Mouse (Mus musculus): Measurements from ENCODE around the gene Rpl37. TPM values are rescaled to one million over a fixed set of nuclear protein-coding genes. Genes with fewer than 3 reads are reported as not detected.
A peak's percentile ranks its signal among the peaks of the same experiment; 100 is the strongest.

Gene Rpl37
- polyA plus RNA-seq, 1 experiment: 831 TPM

DNA sequence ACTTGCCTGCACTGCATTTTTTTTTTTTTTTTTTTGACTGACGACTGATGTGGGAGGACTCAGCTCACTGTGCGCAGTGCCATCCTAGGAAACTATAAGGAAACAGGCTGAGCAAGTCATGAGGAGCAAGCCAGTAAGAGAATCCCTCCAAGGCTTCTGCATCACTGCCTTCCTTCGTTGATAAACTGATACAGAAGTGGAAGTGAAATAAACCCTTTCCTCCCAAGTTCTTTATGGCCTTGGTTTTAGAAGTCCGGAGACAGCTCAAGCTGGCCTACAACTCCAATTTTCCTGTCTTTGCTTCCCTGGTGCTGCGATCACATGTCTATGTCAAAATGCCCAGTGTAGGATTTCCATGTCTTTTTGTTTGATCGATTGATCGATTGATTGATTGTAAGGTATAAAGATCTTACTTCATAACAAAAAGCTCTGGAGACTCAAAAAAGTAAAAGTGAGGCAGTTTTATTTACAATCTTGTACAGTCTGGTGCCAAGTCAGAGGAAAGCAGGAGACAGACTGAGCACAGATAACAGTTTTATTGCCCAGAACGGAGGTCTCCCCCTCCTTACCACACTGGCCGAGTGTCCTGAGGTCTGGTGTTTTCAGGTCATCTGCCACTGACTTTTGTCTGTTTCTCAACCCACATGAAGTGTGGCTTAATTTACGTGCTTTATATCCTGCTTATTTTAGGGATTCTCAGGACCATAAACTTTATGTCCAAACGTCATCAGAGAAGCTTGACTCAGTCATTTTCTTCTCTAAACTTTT, 20.7 kb upstream of the Rpl37 start:
- no peaks in the 10 kb centered on the region for H3K36me3 ChIP-seq (ENCODE audit: control insufficient read depth, insufficient read depth, low read length)
- no peak for DNase-seq
- TF ChIP-seq POLR2A (IDR thresholded peaks at IDR 0.05; ENCODE audit: control insufficient read depth, extremely low read depth, insufficient read depth, low read length, poor library complexity): no peak
- no peak for TF ChIP-seq CTCF (IDR thresholded peaks at IDR 0.05; ENCODE audit: borderline replicate concordance, control insufficient read depth, extremely low read depth, insufficient read depth, low read length, poor library complexity)
- no peaks in the 10 kb centered on the region for H3K4me1 ChIP-seq (replicated peaks; ENCODE audit: control insufficient read depth, insufficient read depth, low read length)
- WGBS: 92% methylated on average over 11 of the region's 11 CpGs
- no peaks in the 10 kb centered on the region for H3K27me3 ChIP-seq (ENCODE audit: control insufficient read depth, insufficient read depth, low read length)
- H3K4me3 ChIP-seq (ENCODE audit: control insufficient read depth, insufficient read depth, low read length): no peak overlapping the region
- H3K27ac ChIP-seq (ENCODE audit: control insufficient read depth, insufficient read depth, low read length): no peak overlapping the region

DNA sequence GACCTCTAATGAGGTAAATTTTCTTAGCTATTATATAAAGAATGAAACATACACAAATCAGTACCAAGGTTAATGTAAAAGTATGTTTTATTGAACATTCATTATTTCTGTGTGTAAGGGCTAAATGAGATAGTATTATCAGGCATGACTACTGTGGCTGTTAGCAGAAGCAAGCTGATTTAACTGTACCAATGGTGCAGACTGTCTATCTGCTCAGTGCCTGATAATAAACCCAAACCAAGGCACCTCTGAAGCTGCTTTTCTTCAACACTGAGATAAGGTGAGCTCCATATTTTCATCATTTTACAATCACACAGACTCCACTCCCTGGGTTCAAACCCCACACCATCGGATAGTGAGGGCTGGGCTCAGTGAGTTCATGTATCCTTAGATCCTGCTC, 19.1 kb upstream of the Rpl37 start:
- 96% methylated on average over 1 of the region's 1 CpGs for WGBS

DNA sequence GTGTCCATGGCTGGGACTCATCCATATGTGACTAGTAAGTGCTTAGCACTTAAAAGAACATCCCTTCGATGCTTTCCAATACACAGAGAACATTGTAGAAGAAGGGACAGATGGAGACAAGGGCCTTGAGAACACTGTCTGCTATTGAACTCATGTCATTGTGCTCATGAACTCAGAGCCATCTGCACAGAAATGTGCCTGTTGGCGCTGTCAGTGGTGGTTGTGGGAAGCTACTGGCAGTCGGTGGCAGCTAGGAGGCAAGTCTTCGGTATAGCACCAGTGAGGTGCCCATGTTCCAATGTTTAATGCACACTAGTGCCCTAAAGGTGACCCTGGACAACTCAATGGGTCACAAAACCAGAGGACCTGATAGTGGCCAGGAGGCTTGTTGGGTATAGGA, 14.1 kb upstream of the Rpl37 start:
- TF ChIP-seq POLR2A (IDR thresholded peaks at IDR 0.05; ENCODE audit: control insufficient read depth, extremely low read depth, insufficient read depth, low read length, poor library complexity) (no peak), CTCF (IDR thresholded peaks at IDR 0.05; ENCODE audit: borderline replicate concordance, control insufficient read depth, extremely low read depth, insufficient read depth, low read length, poor library complexity) (no peak)
- no peak for DNase-seq
- no peaks in the 10 kb centered on the region for H3K4me1 ChIP-seq (replicated peaks; ENCODE audit: control insufficient read depth, insufficient read depth, low read length)
- H3K27me3 ChIP-seq (ENCODE audit: control insufficient read depth, insufficient read depth, low read length): no peaks in the 10 kb centered on the region
- 98% methylated on average over 4 of the region's 4 CpGs for WGBS
- H3K36me3 ChIP-seq (ENCODE audit: control insufficient read depth, insufficient read depth, low read length): no peaks in the 10 kb centered on the region
- no peak overlapping the region for H3K27ac ChIP-seq (ENCODE audit: control insufficient read depth, insufficient read depth, low read length)
- H3K4me3 ChIP-seq (ENCODE audit: control insufficient read depth, insufficient read depth, low read length): no peak overlapping the region

More for the DNA sequence above, 19.1 kb upstream of the Rpl37 start:
- Histone ChIP-seq H3K4me1 (replicated peaks; ENCODE audit: control insufficient read depth, insufficient read depth, low read length) (no peaks in the 10 kb centered on the region), H3K4me3 (ENCODE audit: control insufficient read depth, insufficient read depth, low read length) (no peak overlapping the region), H3K36me3 (ENCODE audit: control insufficient read depth, insufficient read depth, low read length) (no peaks in the 10 kb centered on the region), H3K27ac (ENCODE audit: control insufficient read depth, insufficient read depth, low read length) (no peak overlapping the region), H3K27me3 (ENCODE audit: control insufficient read depth, insufficient read depth, low read length) (no peaks in the 10 kb centered on the region)
- no peak for DNase-seq
- TF ChIP-seq CTCF (IDR thresholded peaks at IDR 0.05; ENCODE audit: borderline replicate concordance, control insufficient read depth, extremely low read depth, insufficient read depth, low read length, poor library complexity) (no peak), POLR2A (IDR thresholded peaks at IDR 0.05; ENCODE audit: control insufficient read depth, extremely low read depth, insufficient read depth, low read length, poor library complexity) (no peak)

DNA sequence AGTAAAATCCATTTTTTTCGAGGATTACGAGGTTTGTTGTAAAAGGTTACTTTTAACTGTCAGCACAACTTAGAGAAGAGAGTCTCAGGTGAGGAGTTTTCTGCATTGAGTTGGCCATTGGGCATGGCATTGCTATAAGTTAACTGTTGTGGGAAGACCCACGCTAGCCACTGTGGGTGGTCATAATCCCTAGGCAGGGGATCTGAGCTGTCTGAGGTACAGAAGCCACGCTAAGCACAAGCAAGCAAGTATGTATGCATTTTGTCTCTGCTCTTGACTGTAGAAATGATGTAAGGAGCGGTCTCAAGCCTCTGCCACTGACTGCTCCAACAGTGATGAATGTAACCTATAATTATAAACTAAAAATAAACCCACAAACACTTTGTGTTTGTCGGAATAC, 10.6 kb upstream of the Rpl37 start:
- DNase-seq: no peak
- H3K4me3 ChIP-seq (ENCODE audit: control insufficient read depth, insufficient read depth, low read length): no peak overlapping the region
- H3K27ac ChIP-seq (ENCODE audit: control insufficient read depth, insufficient read depth, low read length): no peak overlapping the region
- TF ChIP-seq CTCF (IDR thresholded peaks at IDR 0.05; ENCODE audit: borderline replicate concordance, control insufficient read depth, extremely low read depth, insufficient read depth, low read length, poor library complexity): no peak
- no peak for TF ChIP-seq POLR2A (IDR thresholded peaks at IDR 0.05; ENCODE audit: control insufficient read depth, extremely low read depth, insufficient read depth, low read length, poor library complexity)
- no peaks in the 10 kb centered on the region for H3K27me3 ChIP-seq (ENCODE audit: control insufficient read depth, insufficient read depth, low read length)
- WGBS: 89% methylated on average over 6 of the region's 6 CpGs
- H3K4me1 ChIP-seq (replicated peaks; ENCODE audit: control insufficient read depth, insufficient read depth, low read length): peaks cover 10% of the 10 kb centered on the region
- no peaks in the 10 kb centered on the region for H3K36me3 ChIP-seq (ENCODE audit: control insufficient read depth, insufficient read depth, low read length)

DNA sequence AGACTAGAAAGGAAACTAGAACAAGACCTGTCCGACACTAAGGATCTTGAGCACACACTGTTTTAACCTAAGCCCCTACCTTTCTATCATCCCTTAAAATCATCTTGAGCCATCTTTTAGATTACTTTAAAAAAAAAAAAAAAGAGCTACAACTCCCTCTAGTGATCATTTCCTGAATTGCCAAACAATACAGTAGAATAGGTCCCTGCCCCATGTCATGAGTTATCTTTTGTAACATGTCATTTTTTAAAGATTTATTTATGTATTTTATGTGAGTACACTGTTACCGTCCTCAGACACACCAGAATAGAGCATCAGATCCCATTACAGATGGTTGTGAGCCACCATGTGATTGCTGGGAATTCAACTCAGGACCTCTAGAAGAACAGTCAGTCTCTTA, 10.2 kb upstream of the Rpl37 start:
- WGBS: 42% methylated on average over 2 of the region's 2 CpGs
- Histone ChIP-seq H3K36me3 (ENCODE audit: control insufficient read depth, insufficient read depth, low read length) (no peaks in the 10 kb centered on the region), H3K27ac (ENCODE audit: control insufficient read depth, insufficient read depth, low read length) (no peak overlapping the region), H3K4me3 (ENCODE audit: control insufficient read depth, insufficient read depth, low read length) (no peak overlapping the region), H3K4me1 (replicated peaks; ENCODE audit: control insufficient read depth, insufficient read depth, low read length) (peaks cover 10% of the 10 kb centered on the region), H3K27me3 (ENCODE audit: control insufficient read depth, insufficient read depth, low read length) (no peaks in the 10 kb centered on the region)
- no peak for DNase-seq
- TF ChIP-seq CTCF (IDR thresholded peaks at IDR 0.05; ENCODE audit: borderline replicate concordance, control insufficient read depth, extremely low read depth, insufficient read depth, low read length, poor library complexity) (no peak), POLR2A (IDR thresholded peaks at IDR 0.05; ENCODE audit: control insufficient read depth, extremely low read depth, insufficient read depth, low read length, poor library complexity) (no peak)

DNA sequence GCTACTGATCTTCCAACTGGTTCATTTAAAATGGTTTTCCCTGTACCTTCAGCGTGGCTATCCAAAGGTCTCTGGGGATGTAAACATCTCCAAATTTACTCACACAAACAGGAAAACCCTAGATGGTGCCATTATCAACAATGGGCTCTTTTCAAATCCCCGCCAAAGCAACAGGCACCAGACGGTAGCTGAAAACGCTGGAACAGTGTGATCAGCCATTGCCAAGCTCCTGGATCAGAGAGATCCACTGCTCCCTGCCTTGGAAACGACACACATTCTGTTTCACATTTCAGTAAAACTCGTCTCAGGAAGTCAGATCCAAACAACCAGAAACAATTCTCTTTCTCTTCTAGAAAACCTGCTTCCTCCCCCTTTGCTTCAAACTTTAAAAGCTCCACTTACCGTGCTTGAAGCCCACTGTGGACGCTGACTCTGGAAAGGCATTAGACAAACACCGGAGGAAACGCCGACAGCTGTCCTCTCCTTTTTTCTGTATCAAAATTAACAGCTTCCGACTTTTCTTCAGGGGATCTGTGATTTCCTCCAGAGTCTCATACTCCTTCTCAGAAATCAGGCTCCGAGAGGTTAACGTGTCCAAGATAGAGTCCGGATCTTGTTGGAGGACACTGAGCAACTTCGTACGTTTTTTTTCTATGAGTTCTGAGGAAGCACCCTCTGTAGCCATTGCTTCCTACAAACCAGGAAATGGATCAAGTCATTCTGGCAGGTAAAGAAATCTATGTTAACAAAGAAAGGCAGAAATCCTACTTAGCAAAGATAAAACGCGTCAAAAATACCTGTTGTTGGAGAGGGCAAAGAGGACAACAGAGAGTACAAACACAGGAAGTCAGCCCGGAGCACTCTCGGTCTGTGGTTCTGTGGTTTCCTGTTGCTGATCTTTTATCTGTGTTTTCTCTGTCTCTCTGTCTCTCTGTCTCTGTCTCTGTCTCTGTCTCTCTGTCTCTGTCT, 8.5 kb upstream of the Rpl37 start, which contains the start of gene Card6:
Card6 (minus strand) TSS at position 854 of the 969 bp plus-strand sequence.
- Histone ChIP-seq H3K4me3 (ENCODE audit: control insufficient read depth, insufficient read depth, low read length) (peak within 1 kb of the TSS; percentile 45), H3K4me1 (replicated peaks; ENCODE audit: control insufficient read depth, insufficient read depth, low read length) (peaks cover 10% of the 10 kb centered on the region), H3K36me3 (ENCODE audit: control insufficient read depth, insufficient read depth, low read length) (no peaks in the 10 kb centered on the region), H3K27ac (ENCODE audit: control insufficient read depth, insufficient read depth, low read length) (peak within 1 kb of the TSS; percentile 77), H3K27me3 (ENCODE audit: control insufficient read depth, insufficient read depth, low read length) (no peaks in the 10 kb centered on the region)
- 3% methylated on average over 21 of the region's 21 CpGs for WGBS
- no peak for TF ChIP-seq CTCF (IDR thresholded peaks at IDR 0.05; ENCODE audit: borderline replicate concordance, control insufficient read depth, extremely low read depth, insufficient read depth, low read length, poor library complexity)
- TF ChIP-seq POLR2A (IDR thresholded peaks at IDR 0.05; ENCODE audit: control insufficient read depth, extremely low read depth, insufficient read depth, low read length, poor library complexity): no peak
- peak; percentile 79 for DNase-seq

Data from thymus, adult 2 months (tissue).